Mouse (Mus musculus): ENCODE data around the gene Pdcl2. TPM values are rescaled to one million over a fixed set of nuclear protein-coding genes. Genes with fewer than 3 reads are reported as not detected.

Gene Pdcl2
- polyA plus RNA-seq, 1 experiment from 2014 or later, result not detected

- no peaks in the 10 kb centered on the region for H3K27me3 ChIP-seq (ENCODE audit: low read depth, poor library complexity, severe bottlenecking)
- WGBS, result 90% methylated on average over 2 of the region's 2 CpGs
- DNase-seq (ENCODE audit: low spot score), result no peak
Observed at GRCm38 (mm10) chr5:76327296-76327695, 3.7 kb downstream of the Pdcl2 start.

GRCm38 (mm10) chr5:76325113-76325512 lies 5.8 kb downstream of the Pdcl2 start:
- Histone ChIP-seq H3K4me1 (peaks cover 22% of the 10 kb centered on the region), H3K27ac (no peak overlapping the region), H3K27me3 (ENCODE audit: low read depth, poor library complexity, severe bottlenecking) (no peaks in the 10 kb centered on the region), H3K9me3 (replicated peaks) (no peaks in the 10 kb centered on the region), H3K36me3 (no peaks in the 10 kb centered on the region), H3K4me3 (no peak overlapping the region)
- WGBS, result 95% methylated on average over 4 of the region's 4 CpGs
- no peak for DNase-seq (ENCODE audit: low spot score)

More at GRCm38 (mm10) chr5:76327296-76327695, 3.7 kb downstream of the Pdcl2 start:
- Histone ChIP-seq H3K27ac (no peak overlapping the region), H3K4me1 (peaks cover 14% of the 10 kb centered on the region), H3K4me3 (no peak overlapping the region), H3K9me3 (replicated peaks) (no peaks in the 10 kb centered on the region), H3K36me3 (no peaks in the 10 kb centered on the region)

GRCm38 (mm10) chr5:76321249-76322196 lies 9.4 kb downstream of the Pdcl2 start:
- Histone ChIP-seq H3K4me3 (no peak overlapping the region), H3K9me3 (replicated peaks) (no peaks in the 10 kb centered on the region), H3K27ac (no peak overlapping the region), H3K27me3 (ENCODE audit: low read depth, poor library complexity, severe bottlenecking) (no peaks in the 10 kb centered on the region), H3K36me3 (no peaks in the 10 kb centered on the region), H3K4me1 (peaks cover 22% of the 10 kb centered on the region)
- 60% methylated on average over 11 of the region's 11 CpGs for WGBS
- no peak for DNase-seq (ENCODE audit: low spot score)

- 68% methylated on average over 2 of the region's 2 CpGs for WGBS
- Histone ChIP-seq H3K4me1 (peaks cover 13% of the 10 kb centered on the region), H3K36me3 (no peaks in the 10 kb centered on the region), H3K27ac (no peak overlapping the region), H3K4me3 (no peak overlapping the region), H3K27me3 (ENCODE audit: low read depth, poor library complexity, severe bottlenecking) (no peaks in the 10 kb centered on the region), H3K9me3 (replicated peaks) (no peaks in the 10 kb centered on the region)
- DNase-seq (ENCODE audit: low spot score), result no peak
Observed at GRCm38 (mm10) chr5:76308206-76308605, 22.8 kb downstream of the Pdcl2 start.

GRCm38 (mm10) chr5:76306261-76306660 lies 24.7 kb downstream of the Pdcl2 start:
- no peak overlapping the region for H3K27ac ChIP-seq
- no peak overlapping the region for H3K4me3 ChIP-seq
- WGBS, result 73% methylated on average over 3 of the region's 3 CpGs
- no peaks in the 10 kb centered on the region for H3K36me3 ChIP-seq
- no peaks in the 10 kb centered on the region for H3K27me3 ChIP-seq (ENCODE audit: low read depth, poor library complexity, severe bottlenecking)
- H3K9me3 ChIP-seq (replicated peaks), result no peaks in the 10 kb centered on the region
- DNase-seq (ENCODE audit: low spot score), result no peak
- peaks cover 19% of the 10 kb centered on the region for H3K4me1 ChIP-seq

- Histone ChIP-seq H3K27me3 (ENCODE audit: low read depth, poor library complexity, severe bottlenecking) (no peaks in the 10 kb centered on the region), H3K4me3 (peak overlapping the region; percentile 100), H3K9me3 (replicated peaks) (no peaks in the 10 kb centered on the region), H3K4me1 (peaks cover 19% of the 10 kb centered on the region), H3K36me3 (0 out of 2 replicates have a peak, but pooled peaks cover 2% of the 10 kb centered on the region), H3K27ac (no peak overlapping the region)
- 5% methylated on average over 8 of the region's 8 CpGs for WGBS
- peak; percentile 44 for DNase-seq (ENCODE audit: low spot score)
Observed at GRCm38 (mm10) chr5:76305616-76306015, 25.3 kb downstream of the Pdcl2 start.

- Histone ChIP-seq H3K4me3 (peak within 1 kb of the TSS; percentile 100), H3K27me3 (ENCODE audit: low read depth, poor library complexity, severe bottlenecking) (no peaks in the 10 kb centered on the region), H3K36me3 (0 out of 2 replicates have a peak, but pooled peaks cover 2% of the 10 kb centered on the region), H3K4me1 (peaks cover 19% of the 10 kb centered on the region), H3K9me3 (replicated peaks) (no peaks in the 10 kb centered on the region), H3K27ac (peak within 1 kb of the TSS; percentile 98)
- peak; percentile 92 for DNase-seq (ENCODE audit: low spot score)
- under 1% methylated on average over 96 of the region's 104 CpGs for WGBS
Observed at GRCm38 (mm10) chr5:76304452-76305341, 26.3 kb downstream of the Pdcl2 start, which contains the start of gene Clock. TSS of gene Clock (minus strand) at chr5:76304792.

- peak overlapping the region; percentile 98 for H3K27ac ChIP-seq
- peak; percentile 80 for DNase-seq (ENCODE audit: low spot score)
- H3K4me1 ChIP-seq, result peaks cover 19% of the 10 kb centered on the region
- H3K36me3 ChIP-seq, result 0 out of 2 replicates have a peak, but pooled peaks cover 2% of the 10 kb centered on the region
- no peaks in the 10 kb centered on the region for H3K9me3 ChIP-seq (replicated peaks)
- no peaks in the 10 kb centered on the region for H3K27me3 ChIP-seq (ENCODE audit: low read depth, poor library complexity, severe bottlenecking)
- peak overlapping the region; percentile 100 for H3K4me3 ChIP-seq
- under 1% methylated on average over 100 of the region's 100 CpGs for WGBS
Observed at GRCm38 (mm10) chr5:76303745-76304451, 27.1 kb downstream of the Pdcl2 start.

GRCm38 (mm10) chr5:76303379-76303744 lies 27.6 kb downstream of the Pdcl2 start:
- DNase-seq (ENCODE audit: low spot score), result no peak
- Histone ChIP-seq H3K4me1 (peaks cover 19% of the 10 kb centered on the region), H3K27ac (peak overlapping the region; percentile 98)

GRCm38 (mm10) chr5:76302009-76302408 lies 28.9 kb downstream of the Pdcl2 start:
- WGBS, result 88% methylated on average over 2 of the region's 2 CpGs
- DNase-seq (ENCODE audit: low spot score), result no peak

More at GRCm38 (mm10) chr5:76303379-76303744, 27.6 kb downstream of the Pdcl2 start:
- Histone ChIP-seq H3K4me3 (peak overlapping the region; percentile 100), H3K9me3 (replicated peaks) (no peaks in the 10 kb centered on the region), H3K27me3 (ENCODE audit: low read depth, poor library complexity, severe bottlenecking) (no peaks in the 10 kb centered on the region), H3K36me3 (0 out of 2 replicates have a peak, but pooled peaks cover 2% of the 10 kb centered on the region)
- 8% methylated on average over 11 of the region's 11 CpGs for WGBS

GRCm38 (mm10) chr5:76289234-76289691 lies 41.7 kb downstream of the Pdcl2 start:
- Histone ChIP-seq H3K36me3 (peaks cover 4% of the 10 kb centered on the region; the same call in 1 of the 2 replicates), H3K4me3 (no peak overlapping the region), H3K9me3 (replicated peaks) (no peaks in the 10 kb centered on the region), H3K4me1 (no peaks in the 10 kb centered on the region), H3K27me3 (ENCODE audit: low read depth, poor library complexity, severe bottlenecking) (no peaks in the 10 kb centered on the region), H3K27ac (no peak overlapping the region)
- DNase-seq (ENCODE audit: low spot score), result no peak
- WGBS, result 91% methylated on average over 8 of the region's 8 CpGs

More at GRCm38 (mm10) chr5:76302009-76302408, 28.9 kb downstream of the Pdcl2 start:
- H3K4me3 ChIP-seq, result no peak overlapping the region
- H3K36me3 ChIP-seq, result 0 out of 2 replicates have a peak, but pooled peaks cover 2% of the 10 kb centered on the region
- H3K27me3 ChIP-seq (ENCODE audit: low read depth, poor library complexity, severe bottlenecking), result no peaks in the 10 kb centered on the region
- peaks cover 19% of the 10 kb centered on the region for H3K4me1 ChIP-seq
- no peak overlapping the region for H3K27ac ChIP-seq
- H3K9me3 ChIP-seq (replicated peaks), result no peaks in the 10 kb centered on the region

- H3K27ac ChIP-seq, result no peak overlapping the region
- 88% methylated on average over 3 of the region's 3 CpGs for WGBS
Observed at GRCm38 (mm10) chr5:76288256-76288655, 42.7 kb downstream of the Pdcl2 start.

More at GRCm38 (mm10) chr5:76288256-76288655, 42.7 kb downstream of the Pdcl2 start:
- Histone ChIP-seq H3K9me3 (replicated peaks) (no peaks in the 10 kb centered on the region), H3K4me1 (no peaks in the 10 kb centered on the region), H3K4me3 (no peak overlapping the region), H3K36me3 (peaks cover 4% of the 10 kb centered on the region; the same call in 1 of the 2 replicates), H3K27me3 (ENCODE audit: low read depth, poor library complexity, severe bottlenecking) (no peaks in the 10 kb centered on the region)
- no peak for DNase-seq (ENCODE audit: low spot score)
